Mouse (Mus musculus) CH12.LX (cell line): Measurements from ENCODE around the gene 4930444G20Rik. TPM values are rescaled to one million over a fixed set of nuclear protein-coding genes. Genes with fewer than 3 reads are reported as not detected.

Experiments
- DNase-seq: peaks from one replicate; pipeline ENCODE4 v3.0.0-alpha.2; 2013; ENCODE audit errors: extremely low read depth
- H3K27ac ChIP-seq: 2 replicates; pipeline ENCODE4 v1.5.1; 2012; ENCODE audit warnings: low read depth, mild to moderate bottlenecking, control low read depth, moderate library complexity; ENCODE audit not compliant: insufficient read depth
- H3K27me3 ChIP-seq: replicated peaks from 2 replicates; pipeline ENCODE3; 2012; ENCODE audit warnings: inconsistent platforms
- H3K36me3 ChIP-seq, 2 experiments: replicated peaks in 1 of 2; 2 replicates each; pipeline versions ENCODE3 to v1.6.1; 2012; ENCODE audit warnings: inconsistent platforms in 1 of 2, low read length in 1 of 2, mild to moderate bottlenecking in 1 of 2, mixed read lengths in 1 of 2, moderate library complexity in 1 of 2; ENCODE audit not compliant: control insufficient read depth in 1 of 2, insufficient read depth in 1 of 2
- H3K4me1 ChIP-seq, 2 experiments: 2 replicates each; pipeline ENCODE4 v1.6.1; 2012; ENCODE audit warnings: inconsistent platforms in 1 of 2, moderate library complexity in 1 of 2; ENCODE audit not compliant: insufficient read depth in 2 of 2, control insufficient read depth in 1 of 2
- H3K4me2 ChIP-seq: 2 replicates; pipeline ENCODE4 v1.6.1; 2012; ENCODE audit warnings: low read depth, mild to moderate bottlenecking, control low read depth; ENCODE audit not compliant: poor library complexity, insufficient read depth, severe bottlenecking
- H3K4me3 ChIP-seq, 3 experiments: fragments of 150-350 bp in 1 of 3; sonication (generic) in 1 of 3; replicated peaks in 1 of 3; 2 replicates each; pipeline versions ENCODE3 to v1.5.1; 2011 to 2012; ENCODE audit warnings: low read depth in 2 of 3, low read length in 2 of 3, mild to moderate bottlenecking in 2 of 3, moderate library complexity in 2 of 3, control low read depth in 1 of 3, improper control_type of control experiment in 1 of 3, inconsistent platforms in 1 of 3, mixed read lengths in 1 of 3; ENCODE audit not compliant: poor library complexity in 1 of 3
- H3K79me2 ChIP-seq: replicated peaks from 2 replicates; pipeline ENCODE4 v1.6.1; 2012; ENCODE audit warnings: mild to moderate bottlenecking, moderate library complexity; ENCODE audit not compliant: control insufficient read depth, poor library complexity, insufficient read depth, severe bottlenecking; ENCODE audit errors: extremely low read depth
- H3K9ac ChIP-seq: 2 replicates; pipeline ENCODE4 v1.6.1; 2012; ENCODE audit warnings: low read depth, mild to moderate bottlenecking, control low read depth, moderate library complexity; ENCODE audit not compliant: insufficient read depth
- H3K9me3 ChIP-seq: replicated peaks from 2 replicates; pipeline ENCODE3; 2012; ENCODE audit warnings: low read length, inconsistent platforms, mixed read lengths
- CHD1 ChIP-seq: IDR thresholded peaks from 2 replicates; pipeline ENCODE4 v1.6.1; 2012; ENCODE audit warnings: low read depth, low read length, improper control_type of control experiment, inconsistent platforms
- CHD2 ChIP-seq: IDR thresholded peaks from 2 replicates; pipeline ENCODE4 v1.6.1; 2011; ENCODE audit warnings: low read length, improper control_type of control experiment
- CTCF ChIP-seq, 2 experiments: IDR thresholded peaks in 1 of 2; conservative IDR thresholded peaks in 1 of 2; 2 replicates each; pipeline ENCODE4 v1.5.1; 2011 to 2012; ENCODE audit warnings: low read depth in 2 of 2, low read length in 2 of 2, improper control_type of control experiment in 1 of 2, inconsistent platforms in 1 of 2, mild to moderate bottlenecking in 1 of 2, moderate library complexity in 1 of 2
- HCFC1 ChIP-seq: IDR thresholded peaks from 2 replicates; pipeline ENCODE4 v1.6.1; 2012; ENCODE audit warnings: low read depth, mild to moderate bottlenecking, inconsistent platforms, low read length, improper control_type of control experiment
- IRF4 ChIP-seq: IDR thresholded peaks from 2 replicates; pipeline ENCODE4 v1.6.1; 2014; ENCODE audit warnings: low read depth, mild to moderate bottlenecking, inconsistent platforms, low read length, improper control_type of control experiment
- MYC ChIP-seq: IDR thresholded peaks from 2 replicates; pipeline ENCODE4 v1.6.1; 2011; ENCODE audit warnings: low read depth, mild to moderate bottlenecking, improper control_type of control experiment, low read length
- RAD21 ChIP-seq: IDR thresholded peaks from 2 replicates; pipeline ENCODE4 v1.6.1; 2011; ENCODE audit warnings: low read depth, mild to moderate bottlenecking, low read length, improper control_type of control experiment, moderate library complexity
- RCOR1 ChIP-seq: conservative IDR thresholded peaks from 2 replicates; pipeline ENCODE4 v1.6.1; 2012; ENCODE audit warnings: low read depth, mild to moderate bottlenecking, inconsistent platforms, low read length, improper control_type of control experiment
- SIN3A ChIP-seq: IDR thresholded peaks from 2 replicates; pipeline ENCODE4 v1.6.1; 2012; ENCODE audit warnings: low read length, improper control_type of control experiment, inconsistent platforms
- SMC3 ChIP-seq: IDR thresholded peaks from 2 replicates; pipeline ENCODE4 v1.6.1; 2011; ENCODE audit warnings: low read depth, low read length, improper control_type of control experiment
- ZC3H11A ChIP-seq: IDR thresholded peaks from 2 replicates; pipeline ENCODE4 v1.6.1; 2012; ENCODE audit warnings: low read depth, mild to moderate bottlenecking, inconsistent platforms, low read length, improper control_type of control experiment
- ZNF384 ChIP-seq: IDR thresholded peaks from 2 replicates; pipeline ENCODE4 v1.6.1; 2012; ENCODE audit warnings: low read depth, low read length, improper control_type of control experiment, inconsistent platforms
- dilution Hi-C: fragments of 300-500 bp; cut with MboI; formaldehyde crosslinking; loops from 2 replicates; pipeline ENCODE4 v1.14.3; 2020; ENCODE audit warnings: low sequenced_read_pairs; ENCODE audit not compliant: extremely low pct_unique_long_range_greater_than_20kb, extremely low pct_ligation_motif_present
- in situ Hi-C: fragments of 300-500 bp; cut with MboI; formaldehyde crosslinking; loops from 3 replicates; pipeline ENCODE4 v1.14.3; 2019; ENCODE audit warnings: low sequenced_read_pairs, low pct_ligation_motif_present, low pct_unique_long_range_greater_than_20kb, mixed read lengths
- polyA plus RNA-seq: library from polyadenylated mRNA; unstranded; fragments of >175 nt; gene quantifications from 2 replicates; pipeline ENCODE4 v1.2.1, GENCODE M21; 2012; ENCODE audit warnings: low read depth; ENCODE audit not compliant: insufficient read length
- total RNA-seq, 2 experiments: library from RNA; depleted of rRNA; stranded (reverse); fragments of 300-350 nt in 1 of 2; fragments of >200 nt in 1 of 2; gene quantifications; 2 replicates each; pipeline ENCODE4 v1.2.3; 2012 to 2014

4930444G20Rik gene
- total and polyA plus RNA-seq, 3 experiments, result not detected

GRCm38 (mm10) chr10:22034303-22034702 lies 33.6 kb downstream of the 4930444G20Rik start:
- peak; percentile 23 to 69; a peak in 3 of 4 replicates for TF ChIP-seq CTCF (conservative IDR thresholded peaks at IDR 0.05 in 1 of 2, IDR thresholded peaks at IDR 0.05 in 1 of 2; ENCODE audit: low read depth in 2 of 2, low read length in 2 of 2)
- TF ChIP-seq ZC3H11A, result no peak
- TF ChIP-seq CHD1, result no peak
- peak; percentile 69 for TF ChIP-seq ZNF384
- TF ChIP-seq HCFC1, result no peak
- TF ChIP-seq IRF4, result no peak
- TF ChIP-seq RAD21, result peak; percentile 61
- no peak for TF ChIP-seq CHD2
- no peak for TF ChIP-seq RCOR1
- no peak for TF ChIP-seq MYC
- TF ChIP-seq SMC3, result peak; percentile 55
- in situ Hi-C loops, result loop anchor here (10.0 to 25.0 kb wide), 2 partner anchors 103 to 450 kb away; partner anchors contain the start of gene E030030I06Rik
- peak; percentile 24 for DNase-seq
- H3K9me3 ChIP-seq, result no peaks in the 10 kb centered on the region
- H3K27ac ChIP-seq, result no peak overlapping the region
- no peak overlapping the region for H3K9ac ChIP-seq
- H3K79me2 ChIP-seq, result no peaks in the 10 kb centered on the region
- dilution Hi-C loops, result no loop called here
- no peak overlapping the region for H3K4me2 ChIP-seq
- no peaks in the 10 kb centered on the region for H3K4me1 ChIP-seq
- no peak overlapping the region for H3K4me3 ChIP-seq
- no peaks in the 10 kb centered on the region for H3K27me3 ChIP-seq
- no peaks in the 10 kb centered on the region for H3K36me3 ChIP-seq

GRCm38 (mm10) chr10:22018618-22019017 lies 49.3 kb downstream of the 4930444G20Rik start:
- no peaks in the 10 kb centered on the region for H3K4me1 ChIP-seq
- no peaks in the 10 kb centered on the region for H3K27me3 ChIP-seq
- H3K36me3 ChIP-seq, result no peaks in the 10 kb centered on the region
- dilution Hi-C loops, result no loop called here
- H3K9me3 ChIP-seq, result no peaks in the 10 kb centered on the region
- H3K4me3 ChIP-seq, result no peak overlapping the region
- H3K9ac ChIP-seq, result no peak overlapping the region
- H3K27ac ChIP-seq, result no peak overlapping the region
- DNase-seq, result peak; percentile 6
- no peaks in the 10 kb centered on the region for H3K79me2 ChIP-seq
- in situ Hi-C loops, result no loop called here
- TF ChIP-seq RCOR1 (no peak), RAD21 (peak; percentile 26), CTCF (conservative IDR thresholded peaks at IDR 0.05 in 1 of 2, IDR thresholded peaks at IDR 0.05 in 1 of 2; ENCODE audit: low read depth in 2 of 2, low read length in 2 of 2) (peak in 1 of 2 experiments; percentile 59; a peak in 2 of 4 replicates), MYC (0 out of 2 replicates have a peak, but pooled peaks have one; percentile 16), SMC3 (peak; percentile 36), SIN3A (no peak)
- no peak overlapping the region for H3K4me2 ChIP-seq
